Mouse (Mus musculus) embryonic stem cell, embryonic (primary cell): ENCODE results near the gene Kcnmb4.

Source experiments
- CTCF ChIA-PET, 4 experiments: fragments of 300-600 bp in 2 of 4; fragments of 350-600 bp in 2 of 4; sonication (Branson Sonifier 250); formaldehyde crosslinking; loops; one replicate each; lab custom pipeline; 2022; ENCODE audit warnings: inconsistent platforms in 2 of 4; lab: Charles Lee
- POLR2A ChIA-PET, 4 experiments: fragments of 300-600 bp in 2 of 4; fragments of 350-600 bp in 2 of 4; sonication (Branson Sonifier 250); formaldehyde crosslinking; loops; one replicate each; lab custom pipeline; 2022; ENCODE audit warnings: antibody characterized with exemption in 4 of 4, inconsistent platforms in 1 of 4; lab: Charles Lee

The Kcnmb4 gene

GRCm38 (mm10) chr10:116388840-116389239 is 84.8 kb downstream of the Kcnmb4 start:
- POLR2A ChIA-PET = no interaction called here
- CTCF ChIA-PET = no interaction called here

DNA sequence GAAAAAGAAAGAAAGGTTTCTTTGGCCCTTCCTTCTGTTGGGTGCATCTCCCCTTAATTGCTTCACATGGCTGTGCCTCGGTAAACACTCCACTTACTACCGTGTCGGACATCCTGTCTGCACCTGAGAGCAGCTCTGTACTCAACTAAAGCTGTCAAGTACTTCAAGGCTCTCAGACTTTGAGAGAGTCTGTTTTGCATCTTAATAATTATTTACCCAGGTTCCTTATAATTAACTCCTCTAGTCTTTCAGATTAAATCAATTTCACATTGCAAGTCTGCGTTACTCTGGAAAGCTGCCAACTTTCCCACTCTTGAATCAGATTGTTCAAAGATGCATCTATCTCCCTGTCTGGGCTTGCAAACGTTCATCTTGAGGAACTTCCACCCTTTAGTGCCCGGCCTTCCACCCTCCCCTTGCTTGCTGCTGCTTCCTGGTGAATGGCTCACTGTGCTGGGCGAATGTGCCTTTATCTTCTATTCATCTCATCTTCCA is 87.2 kb downstream of the Kcnmb4 start:
- CTCF ChIA-PET = no interaction called here
- POLR2A ChIA-PET = interaction anchor here in 1 of 4 experiments (3.5 kb wide), 1 partner anchor 11 kb away, joined by 13 read pairs; no protein-coding TSS in a partner anchor

DNA sequence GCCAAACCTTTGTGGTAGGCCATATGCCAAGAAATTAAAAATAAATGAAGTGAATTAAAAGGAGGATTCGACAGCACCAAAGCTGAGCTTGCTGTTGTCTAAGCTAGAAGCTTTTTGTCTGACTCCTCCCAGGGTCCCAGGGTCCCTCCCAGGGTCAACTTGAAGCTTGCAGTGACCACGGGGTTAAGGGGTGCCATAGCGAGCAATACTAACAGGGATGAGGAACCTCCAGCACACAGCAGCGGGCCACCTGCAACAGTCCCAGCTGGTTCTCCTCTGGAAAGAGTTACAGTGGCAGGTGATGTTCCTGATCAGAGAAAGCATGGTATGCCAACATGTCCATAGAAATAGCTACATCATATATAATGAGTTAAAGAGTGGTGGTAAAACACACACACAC is 89.3 kb downstream of the Kcnmb4 start:
- ChIA-PET CTCF (no interaction called here), POLR2A (interaction anchor here in 2 of 4 experiments (0.6 to 3.5 kb wide), 3 partner anchors 13 to 613 kb away, joined by 3 to 13 read pairs (median 4); no protein-coding TSS in a partner anchor)

GRCm38 (mm10) chr10:116382826-116383685 is 90.6 kb downstream of the Kcnmb4 start:
- CTCF ChIA-PET = no interaction called here
- POLR2A ChIA-PET = interaction anchor here in 3 of 4 experiments (0.8 to 3.5 kb wide), 5 partner anchors 10 to 26 kb away, joined by 3 to 13 read pairs (median 4); no protein-coding TSS in a partner anchor

DNA sequence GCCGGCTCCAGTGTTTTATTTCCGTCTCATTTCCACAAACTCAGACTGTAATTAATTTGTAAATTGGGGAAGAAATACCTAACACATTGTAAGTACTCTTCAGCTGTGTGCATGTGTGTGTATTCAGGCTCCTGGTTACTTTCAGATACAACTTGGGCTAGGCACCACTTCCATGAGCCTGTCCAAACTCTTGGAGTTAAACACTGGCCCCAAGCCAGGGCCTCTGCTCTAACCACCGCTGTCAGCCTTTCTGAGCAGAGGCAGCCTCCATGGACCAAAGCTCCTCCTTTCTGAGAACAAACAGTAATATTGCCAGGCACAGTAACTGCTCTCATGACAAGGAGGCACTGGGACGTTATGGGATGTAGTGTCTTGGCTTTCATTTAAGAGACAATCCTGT is 96.8 kb downstream of the Kcnmb4 start:
- POLR2A ChIA-PET = no interaction called here
- CTCF ChIA-PET = no interaction called here

- POLR2A ChIA-PET = interaction anchor here in 1 of 4 experiments (0.6 to 1.8 kb wide), 3 partner anchors 8 to 631 kb away, joined by 3 to 4 read pairs (median 4); no protein-coding TSS in a partner anchor
- CTCF ChIA-PET = no interaction called here
These were observed 99.6 kb downstream of the Kcnmb4 start for GRCm38 (mm10) chr10:116374111-116374510.

DNA sequence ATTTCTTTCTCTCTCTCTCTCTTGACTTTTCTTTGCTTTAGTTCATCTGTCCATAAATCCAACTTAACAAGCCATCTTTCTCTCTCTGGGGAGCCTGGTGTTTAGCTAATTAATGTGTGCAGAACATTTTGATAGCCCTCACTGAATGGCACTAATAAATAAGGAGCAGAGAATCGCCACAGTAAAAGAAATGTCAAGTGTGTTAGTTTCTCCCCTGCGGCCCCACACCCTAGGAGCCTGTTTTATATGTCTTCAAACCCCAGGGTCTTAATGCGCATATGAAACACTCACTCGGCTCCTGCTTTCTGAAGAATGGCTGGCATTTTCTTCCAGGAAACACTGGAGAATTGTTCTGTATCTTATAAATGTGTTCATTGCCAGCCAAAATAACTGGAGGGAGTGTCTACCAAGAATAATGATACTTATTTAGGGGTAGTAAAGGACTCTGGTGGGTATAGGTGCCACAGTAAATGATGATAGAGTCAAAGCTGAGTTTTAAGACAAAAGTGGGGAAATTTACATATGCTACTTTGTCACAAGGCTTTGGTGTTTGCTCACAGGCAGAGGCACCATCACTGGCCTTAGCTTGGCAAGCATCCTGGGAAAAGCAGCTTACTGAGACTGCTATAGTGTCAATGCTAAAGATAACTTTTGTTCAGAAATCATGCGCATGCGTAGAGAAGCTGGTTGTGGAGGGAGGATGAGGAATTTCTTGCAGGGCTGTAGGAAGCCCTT is 102.5 kb downstream of the Kcnmb4 start:
- CTCF ChIA-PET = interaction anchor here in 1 of 4 experiments (1.1 kb wide), 1 partner anchor 41 kb away, joined by 3 read pairs; no protein-coding TSS in a partner anchor

More for the DNA sequence above, 102.5 kb downstream of the Kcnmb4 start:
- POLR2A ChIA-PET = interaction anchor here in 3 of 4 experiments (0.6 to 1.4 kb wide), 5 partner anchors 10 to 1129 kb away, joined by 3 to 4 read pairs (median 3); no protein-coding TSS in a partner anchor
